Mouse (Mus musculus) hindbrain, embryonic 10.5 days (tissue): ENCODE measurements around the gene Gm12216. TPM values are rescaled to one million over a fixed set of nuclear protein-coding genes. Genes with fewer than 3 reads are reported as not detected.
A peak's percentile ranks its signal among the peaks of the same experiment; 100 is the strongest.
"Not testable (repeated sequence)": the region's sequence is repeated elsewhere in the genome, so short reads cannot be mapped to it uniquely, and the experiment has no call there.

ENCODE experiments used
- DNase-seq: peaks from one replicate; pipeline ENCODE4 v3.0.0-alpha.2; 2017; ENCODE audit warnings: low spot score
- H3K27ac ChIP-seq: fragments of 300-500 bp; sonication (generic); 2 replicates; pipeline ENCODE4 v1.5.1; 2016; ENCODE audit warnings: mild to moderate bottlenecking, moderate library complexity
- H3K27me3 ChIP-seq: fragments of 300-500 bp; sonication (generic); 2 replicates; pipeline ENCODE4 v1.6.1; 2016; ENCODE audit warnings: mild to moderate bottlenecking; ENCODE audit not compliant: poor library complexity, insufficient read depth, severe bottlenecking
- H3K36me3 ChIP-seq: fragments of 300-500 bp; sonication (generic); 2 replicates; pipeline ENCODE4 v1.6.1; 2016; ENCODE audit warnings: mild to moderate bottlenecking, moderate library complexity
- H3K4me1 ChIP-seq: fragments of 300-500 bp; sonication (generic); replicated peaks from 2 replicates; pipeline ENCODE4 v1.6.1; 2016; ENCODE audit warnings: mild to moderate bottlenecking
- H3K4me3 ChIP-seq: fragments of 300-500 bp; sonication (generic); 2 replicates; pipeline ENCODE4 v1.5.1; 2016; ENCODE audit warnings: mild to moderate bottlenecking, moderate library complexity
- H3K9me3 ChIP-seq: fragments of 300-500 bp; sonication (generic); 2 replicates; pipeline ENCODE4 v1.6.1; 2016; ENCODE audit warnings: mild to moderate bottlenecking, moderate library complexity
- WGBS: fragments of 180-500 bp; shearing (Covaris S2); methylation state at CpG from one replicate; pipeline ENCODE4 v1.1.7; 2016; 5-methylcytosine and 5-hydroxymethylcytosine counted together
- polyA plus RNA-seq: library from polyadenylated mRNA; unstranded; fragments of >200 nt; fragmentation: Nextera tagmentation; extraction: Ambion mirVana; gene quantifications from 2 replicates; pipeline ENCODE4 v1.2.1, GENCODE M21; 2016

Gene Gm12216
- polyA plus RNA-seq: 0.21 TPM in 1 of 2 replicates, not detected in the other

DNA sequence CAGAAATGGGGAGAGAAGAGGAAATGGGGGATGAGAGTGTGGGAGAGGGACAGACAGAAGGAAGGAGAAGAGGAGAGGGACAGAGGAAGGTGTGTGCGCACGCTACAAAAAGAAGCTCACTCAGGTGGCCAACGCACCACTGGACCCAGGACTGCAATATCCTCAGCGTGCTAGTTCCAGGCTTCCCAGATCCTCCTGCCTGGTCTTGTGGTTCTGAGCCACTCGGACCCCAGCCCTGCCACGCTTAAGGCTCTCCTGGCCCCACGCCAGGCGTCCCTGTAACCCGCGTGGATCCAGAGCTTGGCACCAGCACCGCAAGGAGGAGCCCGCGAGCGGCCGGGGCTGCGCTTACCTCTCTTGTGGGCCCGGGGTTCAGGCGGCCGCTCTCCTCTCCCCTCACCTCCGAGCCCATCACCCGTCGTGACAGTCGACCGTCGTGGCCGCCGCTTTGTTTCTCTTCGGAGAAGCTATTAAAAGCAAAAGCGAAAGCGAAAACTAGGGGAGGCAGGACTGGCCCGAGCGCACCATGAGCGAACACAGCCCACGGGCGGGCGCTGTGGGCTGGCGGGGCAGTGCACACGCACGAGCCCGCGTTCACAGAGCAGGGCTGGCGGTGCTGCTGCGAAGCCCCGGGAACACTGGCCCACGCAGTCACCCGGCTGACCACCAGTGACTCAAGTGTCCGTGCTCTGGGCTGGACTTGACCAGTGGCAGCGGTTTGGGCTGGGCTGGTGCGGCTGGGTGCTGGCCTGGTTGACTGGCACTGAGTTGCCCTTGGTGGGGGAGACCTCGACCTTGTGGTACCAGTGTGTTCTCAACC is at the start of gene Gm12216:
Gene Gm12216 (minus strand): TSS at position 496 of the 820 bp plus-strand sequence.
- Histone ChIP-seq H3K27me3 (peaks cover 27% of the 10 kb centered on the region), H3K27ac (peak within 1 kb of the TSS; percentile 62; the same call in 1 of the 2 replicates), H3K4me3 (peak within 1 kb of the TSS; percentile 53)
- WGBS: 14% methylated on average over 50 of the region's 50 CpGs
- H3K9me3 ChIP-seq, H3K36me3 ChIP-seq, H3K4me1 ChIP-seq: not testable (repeated sequence)
- peak; percentile 44 for DNase-seq

DNA sequence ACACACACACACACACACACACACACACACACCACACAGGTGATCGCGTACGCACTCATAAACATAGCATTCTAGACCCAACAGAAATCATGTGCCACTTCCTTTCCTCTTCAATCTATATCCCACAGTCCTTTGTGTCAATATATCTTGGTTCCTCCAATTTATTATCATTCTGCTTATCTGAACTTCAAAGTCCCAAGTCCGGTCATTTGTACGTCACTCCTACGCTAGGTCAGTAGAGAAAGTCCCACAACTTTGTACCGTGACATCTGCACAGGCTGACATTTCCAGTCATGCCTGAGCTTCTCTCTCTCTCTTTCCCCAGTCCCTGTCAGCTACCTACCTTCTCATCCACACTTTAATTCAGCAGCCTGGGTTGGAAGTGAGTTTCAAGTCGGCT is 49.6 kb upstream of the Gm12216 start:
- H3K4me1 ChIP-seq: peaks cover 12% of the 10 kb centered on the region
- DNase-seq: no peak
- WGBS: 94% methylated on average over 8 of the region's 8 CpGs
- H3K9me3 ChIP-seq: no peaks in the 10 kb centered on the region
- H3K4me3 ChIP-seq: no peak overlapping the region
- H3K27ac ChIP-seq: no peak overlapping the region
- H3K27me3 ChIP-seq: no peaks in the 10 kb centered on the region
- H3K36me3 ChIP-seq: no peaks in the 10 kb centered on the region

DNA sequence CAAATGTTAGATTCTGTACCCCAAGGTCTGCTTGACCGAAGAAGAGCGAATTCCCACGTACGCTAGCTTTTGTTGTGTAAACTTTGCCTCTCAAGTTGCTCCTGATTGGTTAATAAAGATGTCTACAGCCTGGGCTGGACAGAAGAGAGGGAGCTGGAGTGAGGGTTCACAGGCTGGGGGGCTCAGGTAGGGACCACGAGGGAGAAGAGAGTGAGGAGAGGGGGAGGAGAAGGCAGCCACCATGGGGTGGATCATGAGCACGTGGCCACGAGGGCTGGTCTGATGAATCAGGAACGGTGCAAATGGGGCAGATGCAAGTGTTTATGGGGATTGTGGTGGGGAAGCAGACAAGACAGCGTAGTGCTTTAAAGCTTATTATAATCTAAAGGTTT is 45.5 kb upstream of the Gm12216 start:
- WGBS: 79% methylated on average over 9 of the region's 9 CpGs

GRCm38 (mm10) chr11:53903781-53904533 is 44.9 kb upstream of the Gm12216 start:
- peak overlapping the region; percentile 9; the same call in 1 of the 2 replicates for H3K27ac ChIP-seq
- H3K9me3 ChIP-seq: no peaks in the 10 kb centered on the region
- H3K4me1 ChIP-seq: peaks cover 18% of the 10 kb centered on the region
- no peaks in the 10 kb centered on the region for H3K27me3 ChIP-seq
- 36% methylated on average over 16 of the region's 16 CpGs for WGBS
- no peak overlapping the region for H3K4me3 ChIP-seq
- DNase-seq: peak; percentile 62
- no peaks in the 10 kb centered on the region for H3K36me3 ChIP-seq

More for the DNA sequence above, 45.5 kb upstream of the Gm12216 start:
- Histone ChIP-seq H3K4me3 (no peak overlapping the region), H3K4me1 (peaks cover 18% of the 10 kb centered on the region), H3K9me3 (no peaks in the 10 kb centered on the region), H3K36me3 (no peaks in the 10 kb centered on the region), H3K27me3 (no peaks in the 10 kb centered on the region), H3K27ac (peak overlapping the region; percentile 9; the same call in 1 of the 2 replicates)
- DNase-seq: no peak

DNA sequence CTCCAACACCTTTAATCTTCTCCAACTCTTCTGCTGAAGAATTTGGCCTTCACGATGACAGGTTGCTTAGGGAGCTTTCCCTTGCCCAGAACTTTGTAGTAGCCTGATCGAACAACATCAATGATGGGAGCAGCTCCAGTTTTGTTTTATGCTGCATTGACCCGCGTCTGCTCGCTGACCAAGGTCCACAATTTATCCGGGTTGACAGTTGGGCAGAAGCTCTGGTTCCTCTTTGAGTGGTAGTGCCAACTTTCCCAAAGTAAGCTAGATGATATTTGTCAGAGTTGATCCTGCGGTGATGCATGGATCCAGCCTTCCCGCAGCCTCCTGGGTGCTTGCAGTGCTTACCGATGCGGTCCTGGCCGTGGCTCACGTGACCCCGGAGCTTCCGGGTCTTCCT is 43.7 kb upstream of the Gm12216 start:
- Histone ChIP-seq H3K4me3 (no peak overlapping the region), H3K36me3 (no peaks in the 10 kb centered on the region), H3K9me3 (no peaks in the 10 kb centered on the region), H3K27ac (no peak overlapping the region), H3K27me3 (no peaks in the 10 kb centered on the region), H3K4me1 (peaks cover 18% of the 10 kb centered on the region)
- DNase-seq: no peak
- WGBS: 96% methylated on average over 14 of the region's 14 CpGs

DNA sequence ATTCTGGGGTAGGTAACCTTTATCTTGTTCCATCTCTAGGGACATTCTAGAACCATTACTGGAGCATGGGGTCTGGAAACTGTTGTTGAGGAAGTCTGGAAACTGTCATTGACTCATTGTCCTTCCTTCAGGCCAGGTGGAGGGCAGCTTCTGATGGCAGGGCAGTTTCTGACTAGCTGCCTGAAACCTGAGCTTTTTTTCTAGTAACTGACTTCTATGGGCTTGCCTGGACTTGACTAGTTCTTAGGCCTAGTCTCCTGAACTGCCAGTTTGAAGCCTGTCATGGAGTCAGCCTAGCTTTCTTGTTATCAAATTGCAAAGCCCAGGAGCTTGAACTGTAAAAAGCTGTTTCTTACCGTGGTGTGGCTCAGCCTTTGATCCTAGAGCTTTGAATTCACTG is 41.9 kb upstream of the Gm12216 start:
- no peaks in the 10 kb centered on the region for H3K36me3 ChIP-seq
- WGBS: 68% methylated on average over 1 of the region's 1 CpGs
- no peak overlapping the region for H3K27ac ChIP-seq
- DNase-seq: no peak
- no peaks in the 10 kb centered on the region for H3K9me3 ChIP-seq
- no peaks in the 10 kb centered on the region for H3K27me3 ChIP-seq
- H3K4me3 ChIP-seq: no peak overlapping the region
- H3K4me1 ChIP-seq: peaks cover 18% of the 10 kb centered on the region

DNA sequence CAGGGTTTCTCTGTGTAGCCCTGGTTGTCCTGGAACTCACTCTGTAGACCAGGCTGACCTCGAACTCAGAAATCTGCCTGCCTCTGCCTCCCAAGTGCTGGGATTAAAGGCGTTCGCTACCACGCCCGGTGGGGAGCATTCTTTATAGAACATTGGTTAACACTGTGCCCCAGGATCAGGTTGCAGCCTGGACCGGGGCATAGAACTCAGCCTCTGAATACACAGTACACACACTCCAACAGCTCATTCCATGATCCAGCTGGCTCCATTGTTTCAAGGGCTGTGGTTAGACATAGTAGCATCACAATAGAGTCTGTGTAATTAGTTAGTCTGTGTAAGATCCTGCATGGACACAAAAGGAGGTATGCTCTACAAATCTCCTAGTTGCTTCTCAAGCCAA is 40.9 kb upstream of the Gm12216 start:
- no peaks in the 10 kb centered on the region for H3K27me3 ChIP-seq
- no peaks in the 10 kb centered on the region for H3K9me3 ChIP-seq
- DNase-seq: no peak
- 89% methylated on average over 6 of the region's 6 CpGs for WGBS
- H3K4me1 ChIP-seq: peaks cover 18% of the 10 kb centered on the region
- H3K36me3 ChIP-seq: no peaks in the 10 kb centered on the region
- H3K4me3 ChIP-seq: no peak overlapping the region
- no peak overlapping the region for H3K27ac ChIP-seq

DNA sequence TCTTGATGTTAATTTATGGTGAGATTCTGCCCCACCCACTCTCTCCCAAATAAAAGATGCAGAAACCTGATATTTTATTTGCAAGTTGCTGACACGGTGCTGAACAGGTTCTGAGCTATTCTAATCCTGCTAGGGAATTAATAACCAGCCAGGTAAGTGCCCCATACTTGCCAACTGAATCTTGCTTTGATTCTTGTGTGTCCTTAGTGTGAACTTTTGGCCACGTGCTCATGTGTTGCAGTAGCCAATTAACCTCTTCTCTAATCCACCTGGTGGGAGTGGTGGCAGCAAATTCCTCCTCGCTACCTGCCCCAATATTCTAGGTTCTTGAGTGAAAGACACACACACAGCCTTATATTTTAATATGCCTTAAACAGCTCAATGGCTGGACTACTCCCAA is 39.9 kb upstream of the Gm12216 start:
- H3K4me1 ChIP-seq: peaks cover 8% of the 10 kb centered on the region
- H3K9me3 ChIP-seq: no peaks in the 10 kb centered on the region
- H3K4me3 ChIP-seq: no peak overlapping the region
- no peaks in the 10 kb centered on the region for H3K36me3 ChIP-seq
- H3K27me3 ChIP-seq: no peaks in the 10 kb centered on the region
- WGBS: 76% methylated on average over 3 of the region's 3 CpGs
- DNase-seq: no peak
- no peak overlapping the region for H3K27ac ChIP-seq

- no peaks in the 10 kb centered on the region for H3K36me3 ChIP-seq
- H3K9me3 ChIP-seq: no peaks in the 10 kb centered on the region
- no peak for DNase-seq
- H3K4me3 ChIP-seq: no peak overlapping the region
- no peak overlapping the region for H3K27ac ChIP-seq
- 87% methylated on average over 6 of the region's 6 CpGs for WGBS
- no peaks in the 10 kb centered on the region for H3K27me3 ChIP-seq
- H3K4me1 ChIP-seq: no peaks in the 10 kb centered on the region
These were observed 37.9 kb upstream of the Gm12216 start for GRCm38 (mm10) chr11:53896935-53897334.

- no peak overlapping the region for H3K27ac ChIP-seq
- peaks cover 8% of the 10 kb centered on the region; the same call in 1 of the 2 replicates for H3K27me3 ChIP-seq
- H3K9me3 ChIP-seq: no peaks in the 10 kb centered on the region
- no peaks in the 10 kb centered on the region for H3K36me3 ChIP-seq
- H3K4me3 ChIP-seq: no peak overlapping the region
- WGBS: 74% methylated on average over 2 of the region's 2 CpGs
- no peak for DNase-seq
- peaks cover 26% of the 10 kb centered on the region for H3K4me1 ChIP-seq
These were observed 34.4 kb upstream of the Gm12216 start for GRCm38 (mm10) chr11:53893451-53893850.

DNA sequence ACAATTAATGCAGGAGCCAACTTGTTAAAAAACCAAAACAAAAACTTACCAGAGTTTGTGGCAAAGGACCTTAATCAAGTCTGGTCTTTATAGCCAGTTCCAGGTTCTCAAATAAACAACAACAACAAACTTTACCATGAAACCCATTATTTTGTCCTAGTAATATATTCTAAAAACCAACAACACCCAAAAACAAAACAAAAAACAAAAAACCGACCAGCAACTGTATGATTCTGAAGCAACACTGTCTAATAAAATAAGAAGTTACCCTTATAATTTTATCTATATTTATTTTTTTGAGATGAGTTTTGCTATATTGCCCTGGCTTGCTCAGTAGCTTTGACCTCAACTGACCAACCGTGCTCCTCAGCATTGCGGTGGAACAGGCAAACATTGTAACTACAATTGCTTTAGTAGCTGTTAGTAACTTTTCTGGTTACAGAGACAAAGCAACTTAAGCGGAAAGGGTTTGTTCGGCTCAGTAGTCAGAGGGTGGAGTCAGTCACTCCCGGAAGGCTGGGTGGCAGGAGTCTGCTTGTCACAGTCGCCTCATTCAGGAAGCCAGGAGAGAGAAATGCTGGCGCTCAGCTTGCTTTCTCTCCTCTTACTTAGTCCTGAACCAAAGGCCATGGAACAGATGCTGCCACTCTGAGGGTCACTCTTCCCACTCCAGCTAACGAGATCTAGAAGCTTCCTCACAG is 33.8 kb upstream of the Gm12216 start:
- Histone ChIP-seq H3K4me3 (no peak overlapping the region), H3K36me3 (no peaks in the 10 kb centered on the region), H3K9me3 (no peaks in the 10 kb centered on the region), H3K4me1 (peaks cover 29% of the 10 kb centered on the region), H3K27me3 (peaks cover 8% of the 10 kb centered on the region; the same call in 1 of the 2 replicates), H3K27ac (no peak overlapping the region)
- WGBS: 45% methylated on average over 9 of the region's 9 CpGs
- peak; percentile 17 for DNase-seq

GRCm38 (mm10) chr11:53891505-53892451 is 32.7 kb upstream of the Gm12216 start, which contains the start of gene Slc22a5:
TSS of gene Slc22a5 (minus strand) at chr11:53891660.
- H3K27me3 ChIP-seq: peaks cover 8% of the 10 kb centered on the region; the same call in 1 of the 2 replicates
- peaks cover 29% of the 10 kb centered on the region for H3K4me1 ChIP-seq
- peak within 1 kb of the TSS; percentile 66 for H3K4me3 ChIP-seq
- 3% methylated on average over 63 of the region's 63 CpGs for WGBS
- no peaks in the 10 kb centered on the region for H3K36me3 ChIP-seq
- peak within 1 kb of the TSS; percentile 87 for H3K27ac ChIP-seq
- peak; percentile 98 for DNase-seq
- H3K9me3 ChIP-seq: no peaks in the 10 kb centered on the region
